Mouse (Mus musculus) heart, adult 2 months (tissue): ENCODE data around the gene Eef2k.

ENCODE experiments used
- EP300 ChIP-seq: fragments of 200-500 bp; IDR thresholded peaks from 2 replicates; pipeline ENCODE4 v1.6.1; 2011; ENCODE audit warnings: low read depth, low read length, control low read depth; ENCODE audit not compliant: insufficient read depth
- POLR2A ChIP-seq: fragments of 200-500 bp; IDR thresholded peaks from 2 replicates; pipeline ENCODE4 v1.6.1; 2011; ENCODE audit warnings: mild to moderate bottlenecking, low read depth, low read length, control low read depth; ENCODE audit not compliant: insufficient read depth

- TF ChIP-seq POLR2A (no peak), EP300 (no peak)
Measured at GRCm38 (mm10) chr7:120901701-120902100, 59.1 kb downstream of the Eef2k start.
